Mouse (Mus musculus) MEL (cell line): Measurements from ENCODE around the gene Gsg1l. TPM values are rescaled to one million over a fixed set of nuclear protein-coding genes. Genes with fewer than 3 reads are reported as not detected.

Experiments used
- DNase-seq: peaks from one replicate; pipeline ENCODE4 v3.0.0; 2011; ENCODE audit warnings: low read depth, low spot score
- H3K27ac ChIP-seq: 2 replicates; pipeline ENCODE4 v1.5.1; 2012; ENCODE audit warnings: low read depth, mild to moderate bottlenecking, control low read depth, low read length, moderate library complexity; ENCODE audit not compliant: control insufficient read depth
- H3K27me3 ChIP-seq, 2 experiments: fragments of 150-350 bp in 1 of 2; sonication (generic) in 1 of 2; 2 replicates each; pipeline ENCODE4 v1.6.1; 2012; ENCODE audit warnings: low read length in 2 of 2, mild to moderate bottlenecking in 2 of 2, improper control_type of control experiment in 1 of 2, moderate library complexity in 1 of 2; ENCODE audit not compliant: insufficient read depth in 2 of 2, control insufficient read depth in 1 of 2
- H3K36me3 ChIP-seq, 2 experiments: 2 replicates each; pipeline ENCODE4 v1.6.1; 2012 to 2014; ENCODE audit warnings: low read length in 2 of 2, improper control_type of control experiment in 1 of 2, inconsistent platforms in 1 of 2, mild to moderate bottlenecking in 1 of 2; ENCODE audit not compliant: insufficient read depth in 2 of 2, control insufficient read depth in 1 of 2
- H3K4me1 ChIP-seq, 2 experiments: fragments of 150-350 bp in 1 of 2; sonication (generic) in 1 of 2; 2 replicates each; pipeline ENCODE4 v1.6.1; 2012; ENCODE audit warnings: low read length in 2 of 2, improper control_type of control experiment in 1 of 2, mild to moderate bottlenecking in 1 of 2; ENCODE audit not compliant: insufficient read depth in 2 of 2, control insufficient read depth in 1 of 2
- H3K4me3 ChIP-seq, 2 experiments: fragments of 150-350 bp in 1 of 2; sonication (generic) in 1 of 2; 2 replicates each; pipeline ENCODE4 v1.5.1; 2012; ENCODE audit warnings: low read depth in 2 of 2, low read length in 2 of 2, mild to moderate bottlenecking in 2 of 2, moderate library complexity in 2 of 2, control low read depth in 1 of 2, improper control_type of control experiment in 1 of 2; ENCODE audit not compliant: control insufficient read depth in 1 of 2, insufficient read depth in 1 of 2
- H3K79me2 ChIP-seq: 2 replicates; pipeline ENCODE4 v1.6.1; 2012; ENCODE audit warnings: mild to moderate bottlenecking, low read length, moderate library complexity; ENCODE audit not compliant: control insufficient read depth, poor library complexity, insufficient read depth
- H3K9ac ChIP-seq: 2 replicates; pipeline ENCODE4 v1.6.1; 2012; ENCODE audit warnings: low read depth, mild to moderate bottlenecking, control low read depth, low read length, moderate library complexity; ENCODE audit not compliant: control insufficient read depth, poor library complexity, severe bottlenecking
- H3K9me3 ChIP-seq: fragments of 150-350 bp; sonication (generic); replicated peaks from 2 replicates; pipeline ENCODE4 v1.6.1; 2012; ENCODE audit warnings: mild to moderate bottlenecking, low read length, improper control_type of control experiment, moderate library complexity; ENCODE audit not compliant: insufficient read depth
- BHLHE40 ChIP-seq: IDR thresholded peaks from 2 replicates; pipeline ENCODE4 v1.6.1; 2012; ENCODE audit warnings: low read depth, mild to moderate bottlenecking, inconsistent platforms, low read length, improper control_type of control experiment, borderline replicate concordance
- CHD1 ChIP-seq: IDR thresholded peaks from 2 replicates; pipeline ENCODE4 v1.6.1; 2012; ENCODE audit warnings: low read depth, mild to moderate bottlenecking, inconsistent platforms, low read length, improper control_type of control experiment
- CTCF ChIP-seq, 3 experiments: IDR thresholded peaks in 2 of 3; conservative IDR thresholded peaks in 1 of 3; 2 replicates each; pipeline ENCODE4 v1.5.1; 2011 to 2012; ENCODE audit warnings: low read length in 3 of 3, low read depth in 2 of 3, mild to moderate bottlenecking in 2 of 3, improper control_type of control experiment in 1 of 3, inconsistent platforms in 1 of 3, mixed read lengths in 1 of 3, moderate library complexity in 1 of 3; ENCODE audit not compliant: control insufficient read depth in 1 of 3, insufficient read depth in 1 of 3, poor library complexity in 1 of 3, severe bottlenecking in 1 of 3
- E2F4 ChIP-seq: IDR thresholded peaks from 2 replicates; pipeline ENCODE4 v1.6.1; 2011; ENCODE audit warnings: low read depth, low read length, improper control_type of control experiment, borderline replicate concordance
- ELF1 ChIP-seq: IDR thresholded peaks from 2 replicates; pipeline ENCODE4 v1.6.1; 2014; ENCODE audit warnings: low read depth, mild to moderate bottlenecking, inconsistent platforms, low read length, improper control_type of control experiment, moderate library complexity
- EP300 ChIP-seq, 2 experiments: IDR thresholded peaks; 2 replicates each; pipeline ENCODE4 v1.6.1; 2011; ENCODE audit warnings: improper control_type of control experiment in 2 of 2, low read length in 2 of 2, low read depth in 1 of 2, mild to moderate bottlenecking in 1 of 2
- ETS1 ChIP-seq: IDR thresholded peaks from 2 replicates; pipeline ENCODE4 v1.6.1; 2012; ENCODE audit warnings: low read depth, mild to moderate bottlenecking, inconsistent platforms, low read length, improper control_type of control experiment, moderate library complexity
- GATA1 ChIP-seq: IDR thresholded peaks from 2 replicates; pipeline ENCODE4 v1.6.1; 2011; ENCODE audit warnings: low read depth, low read length, improper control_type of control experiment
- JUND ChIP-seq: IDR thresholded peaks from 2 replicates; pipeline ENCODE4 v1.6.1; 2011; ENCODE audit warnings: low read depth, mild to moderate bottlenecking, improper control_type of control experiment, low read length
- KAT2A ChIP-seq: conservative IDR thresholded peaks from 2 replicates; pipeline ENCODE4 v1.6.1; 2012; ENCODE audit warnings: low read depth, low read length, improper control_type of control experiment, inconsistent platforms
- MAFK ChIP-seq: IDR thresholded peaks from 2 replicates; pipeline ENCODE4 v1.6.1; 2011; ENCODE audit warnings: low read depth, mild to moderate bottlenecking, low read length, improper control_type of control experiment, borderline replicate concordance
- MEF2A ChIP-seq: IDR thresholded peaks from 2 replicates; pipeline ENCODE4 v1.6.1; 2014; ENCODE audit warnings: low read depth, mild to moderate bottlenecking, inconsistent platforms, low read length, improper control_type of control experiment; ENCODE audit not compliant: poor library complexity, insufficient replicate concordance, severe bottlenecking; ENCODE audit errors: extremely low read depth
- MYB ChIP-seq: IDR thresholded peaks from 2 replicates; pipeline ENCODE4 v1.6.1; 2011; ENCODE audit warnings: mild to moderate bottlenecking, low read depth, low read length, improper control_type of control experiment
- MYC ChIP-seq: IDR thresholded peaks from 2 replicates; pipeline ENCODE4 v1.6.1; 2011; ENCODE audit warnings: low read depth, mild to moderate bottlenecking, low read length, improper control_type of control experiment, moderate library complexity
- POLR2AphosphoS2 ChIP-seq: IDR thresholded peaks from 2 replicates; pipeline ENCODE4 v1.6.1; 2011; ENCODE audit warnings: low read length, improper control_type of control experiment
- POLR2AphosphoS5 ChIP-seq: IDR thresholded peaks from 2 replicates; pipeline ENCODE4 v1.6.1; 2012; ENCODE audit warnings: low read depth, borderline replicate concordance, mild to moderate bottlenecking, inconsistent platforms, low read length, moderate library complexity, mixed read lengths
- RAD21 ChIP-seq: IDR thresholded peaks from 2 replicates; pipeline ENCODE4 v1.6.1; 2011; ENCODE audit warnings: mild to moderate bottlenecking, low read depth, low read length, improper control_type of control experiment
- RCOR1 ChIP-seq: IDR thresholded peaks from 2 replicates; pipeline ENCODE4 v1.6.1; 2012; ENCODE audit warnings: low read depth, mild to moderate bottlenecking, inconsistent platforms, low read length, improper control_type of control experiment
- SIN3A ChIP-seq: IDR thresholded peaks from 2 replicates; pipeline ENCODE4 v1.6.1; 2012; ENCODE audit warnings: low read length, improper control_type of control experiment, inconsistent platforms
- SMC3 ChIP-seq: IDR thresholded peaks from 2 replicates; pipeline ENCODE4 v1.6.1; 2011; ENCODE audit warnings: low read depth, low read length, improper control_type of control experiment
- TAL1 ChIP-seq: IDR thresholded peaks from 2 replicates; pipeline ENCODE4 v1.6.1; 2012; ENCODE audit warnings: mild to moderate bottlenecking, inconsistent platforms, low read length, moderate library complexity, mixed read lengths
- TBP ChIP-seq: IDR thresholded peaks from 2 replicates; pipeline ENCODE4 v1.8.0; 2011; ENCODE audit warnings: low read depth, low read length, improper control_type of control experiment
- TCF12 ChIP-seq: IDR thresholded peaks from 2 replicates; pipeline ENCODE4 v1.6.1; 2014; ENCODE audit warnings: low read depth, mild to moderate bottlenecking, inconsistent platforms, low read length, improper control_type of control experiment, moderate library complexity
- UBTF ChIP-seq: IDR thresholded peaks from 2 replicates; pipeline ENCODE4 v1.6.1; 2012; ENCODE audit warnings: low read depth, mild to moderate bottlenecking, inconsistent platforms, low read length, improper control_type of control experiment, moderate library complexity, borderline replicate concordance; ENCODE audit not compliant: insufficient read depth
- ZC3H11A ChIP-seq: IDR thresholded peaks from 2 replicates; pipeline ENCODE4 v1.6.1; 2012; ENCODE audit warnings: low read depth, mild to moderate bottlenecking, inconsistent platforms, low read length, improper control_type of control experiment
- ZMIZ1 ChIP-seq: IDR thresholded peaks from 2 replicates; pipeline ENCODE4 v1.6.1; 2012; ENCODE audit warnings: low read depth, mild to moderate bottlenecking, inconsistent platforms, low read length, improper control_type of control experiment, moderate library complexity
- ZNF384 ChIP-seq: IDR thresholded peaks from 2 replicates; pipeline ENCODE4 v1.6.1; 2012; ENCODE audit warnings: low read depth, mild to moderate bottlenecking, inconsistent platforms, low read length, improper control_type of control experiment
- polyA plus RNA-seq, 2 experiments: library from polyadenylated mRNA; stranded (reverse) in 1 of 2; unstranded in 1 of 2; fragments of >175 nt in 1 of 2; fragments of >200 nt in 1 of 2; gene quantifications; 2 replicates each; pipeline versions ENCODE4 v1.2.1 to v1.2.4; 2012; ENCODE audit warnings: low replicate concordance in 2 of 2, low read depth in 1 of 2; ENCODE audit not compliant: insufficient read length in 2 of 2, insufficient read depth in 1 of 2, missing spikeins in 1 of 2
- total RNA-seq: library from RNA; depleted of rRNA; stranded (reverse); fragments of 300-350 nt; gene quantifications from 2 replicates; pipeline ENCODE4 v1.2.3, GENCODE M21; 2012

The Gsg1l gene
- total and polyA plus RNA-seq, 3 experiments = not detected

GRCm38 (mm10) chr7:125845611-125846010 lies 236.6 kb downstream of the Gsg1l start:
- Histone ChIP-seq H3K4me1 (no peaks in the 10 kb centered on the region), H3K9me3 (no peaks in the 10 kb centered on the region), H3K9ac (no peak overlapping the region), H3K36me3 (no peaks in the 10 kb centered on the region), H3K79me2 (no peaks in the 10 kb centered on the region), H3K4me3 (no peak overlapping the region), H3K27ac (no peak overlapping the region), H3K27me3 (no peaks in the 10 kb centered on the region)
- TF ChIP-seq JUND (no peak), ETS1 (no peak), BHLHE40 (no peak), RAD21 (no peak), MYB (no peak), ZC3H11A (no peak), POLR2AphosphoS5 (no peak), MAFK (no peak), MYC (no peak), SIN3A (no peak), CHD1 (no peak), EP300 (IDR thresholded peaks at IDR 0.05; ENCODE audit: low read depth in 1 of 2, low read length in 2 of 2) (no peak), TAL1 (no peak), ELF1 (no peak), TCF12 (no peak), POLR2AphosphoS2 (no peak)
- DNase-seq = no peak

GRCm38 (mm10) chr7:125838078-125838742 lies 244.0 kb downstream of the Gsg1l start:
- Histone ChIP-seq H3K4me3 (no peak overlapping the region), H3K27me3 (no peaks in the 10 kb centered on the region), H3K36me3 (no peaks in the 10 kb centered on the region), H3K9me3 (no peaks in the 10 kb centered on the region), H3K79me2 (no peaks in the 10 kb centered on the region), H3K27ac (no peak overlapping the region), H3K4me1 (0 out of 4 replicates have a peak, but pooled peaks cover 0 to 9% of the 10 kb centered on the region in 2 experiments), H3K9ac (no peak overlapping the region)
- no peak for DNase-seq
- TF ChIP-seq E2F4 = no peak
- no peak for TF ChIP-seq RCOR1
- TF ChIP-seq TBP = no peak
- no peak for TF ChIP-seq TCF12
- no peak for TF ChIP-seq CTCF (IDR thresholded peaks at IDR 0.05 in 2 of 3, conservative IDR thresholded peaks at IDR 0.05 in 1 of 3; ENCODE audit: control insufficient read depth in 1 of 3, insufficient read depth in 1 of 3, low read depth in 2 of 3, low read length in 3 of 3, poor library complexity in 1 of 3, severe bottlenecking in 1 of 3)
- TF ChIP-seq KAT2A = no peak
- TF ChIP-seq POLR2AphosphoS2 = no peak
- no peak for TF ChIP-seq ETS1
- TF ChIP-seq ELF1 = no peak
- TF ChIP-seq UBTF = no peak
- TF ChIP-seq ZNF384 = no peak
- TF ChIP-seq GATA1 = no peak
- no peak for TF ChIP-seq SMC3
- no peak for TF ChIP-seq ZMIZ1
- no peak for TF ChIP-seq EP300 (IDR thresholded peaks at IDR 0.05; ENCODE audit: low read depth in 1 of 2, low read length in 2 of 2)
- no peak for TF ChIP-seq ZC3H11A
- no peak for TF ChIP-seq MEF2A
- TF ChIP-seq MAFK = no peak
- TF ChIP-seq JUND = no peak
